Mouse (Mus musculus) midbrain, embryonic 15.5 days (tissue): Measurements from ENCODE around the gene Olfr263. TPM values are rescaled to one million over a fixed set of nuclear protein-coding genes. Genes with fewer than 3 reads are reported as not detected.

Experiments used
- ATAC-seq: fragments of 200-750 bp; cut with Nextera tagmentation; replicated peaks from 2 replicates; pipeline ENCODE4 v1.8.0; 2017; ENCODE audit warnings: moderate TSS enrichment
- H3K27ac ChIP-seq: fragments of 300-500 bp; sonication (generic); 2 replicates; pipeline ENCODE4 v1.5.1; 2015; ENCODE audit warnings: mild to moderate bottlenecking, inconsistent platforms
- H3K27me3 ChIP-seq: fragments of 300-500 bp; sonication (generic); replicated peaks from 2 replicates; pipeline ENCODE4 v1.6.1; 2015; ENCODE audit warnings: inconsistent platforms
- H3K36me3 ChIP-seq: fragments of 300-500 bp; sonication (generic); replicated peaks from 2 replicates; pipeline ENCODE4 v1.6.1; 2015; ENCODE audit warnings: inconsistent platforms
- H3K4me1 ChIP-seq: fragments of 300-500 bp; sonication (generic); 2 replicates; pipeline ENCODE4 v1.6.1; 2015; ENCODE audit warnings: inconsistent platforms
- H3K4me2 ChIP-seq: fragments of 300-500 bp; sonication (generic); 2 replicates; pipeline ENCODE4 v1.6.1; 2015; ENCODE audit warnings: inconsistent platforms, mild to moderate bottlenecking, moderate library complexity
- H3K4me3 ChIP-seq: fragments of 300-500 bp; sonication (generic); 2 replicates; pipeline ENCODE4 v1.5.1; 2015; ENCODE audit warnings: mild to moderate bottlenecking, inconsistent platforms
- H3K9ac ChIP-seq: fragments of 300-500 bp; sonication (generic); 2 replicates; pipeline ENCODE4 v1.6.1; 2015; ENCODE audit warnings: mild to moderate bottlenecking, inconsistent platforms
- H3K9me3 ChIP-seq: fragments of 300-500 bp; sonication (generic); 2 replicates; pipeline ENCODE4 v1.6.1; 2016; ENCODE audit warnings: inconsistent platforms
- WGBS: fragments of 180-500 bp; shearing (Covaris S2); methylation state at CpG from one replicate; pipeline ENCODE4 v1.1.7; 2015; ENCODE audit warnings: mixed read lengths; 5-methylcytosine and 5-hydroxymethylcytosine counted together
- polyA plus RNA-seq: library from polyadenylated mRNA; unstranded; fragments of >200 nt; fragmentation: Nextera tagmentation; extraction: Ambion mirVana; gene quantifications from 2 replicates; pipeline ENCODE4 v1.2.1, GENCODE M21; 2015

The Olfr263 gene
- polyA plus RNA-seq, 1 experiment from 2014 or later = not detected

DNA sequence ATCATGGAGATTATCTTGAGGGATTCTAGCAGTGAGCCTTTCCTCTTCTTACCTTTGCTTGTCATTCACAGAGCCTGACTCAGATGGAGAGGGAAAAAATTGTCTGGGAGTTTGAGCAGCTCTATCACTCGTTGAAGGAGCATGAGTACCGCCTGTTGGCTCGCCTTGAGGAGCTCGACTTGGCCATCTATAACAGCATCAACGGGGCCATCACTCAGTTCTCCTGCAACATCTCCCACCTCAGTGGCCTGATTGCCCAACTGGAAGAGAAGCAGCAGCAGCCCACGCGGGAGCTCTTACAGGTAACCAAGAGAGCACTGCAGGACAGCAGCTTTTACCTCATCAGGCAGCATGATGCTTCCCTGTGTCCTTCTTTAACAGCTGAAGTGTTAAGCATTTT, 54.2 kb downstream of the Olfr263 start:
- WGBS = 97% methylated on average over 7 of the region's 7 CpGs
- Histone ChIP-seq H3K4me2 (no peak overlapping the region), H3K9ac (no peak overlapping the region), H3K4me3 (no peak overlapping the region), H3K27ac (no peak overlapping the region), H3K4me1 (peaks cover 31% of the 10 kb centered on the region), H3K27me3 (no peaks in the 10 kb centered on the region), H3K9me3 (no peaks in the 10 kb centered on the region), H3K36me3 (peaks cover 34% of the 10 kb centered on the region)
- ATAC-seq = no peak

DNA sequence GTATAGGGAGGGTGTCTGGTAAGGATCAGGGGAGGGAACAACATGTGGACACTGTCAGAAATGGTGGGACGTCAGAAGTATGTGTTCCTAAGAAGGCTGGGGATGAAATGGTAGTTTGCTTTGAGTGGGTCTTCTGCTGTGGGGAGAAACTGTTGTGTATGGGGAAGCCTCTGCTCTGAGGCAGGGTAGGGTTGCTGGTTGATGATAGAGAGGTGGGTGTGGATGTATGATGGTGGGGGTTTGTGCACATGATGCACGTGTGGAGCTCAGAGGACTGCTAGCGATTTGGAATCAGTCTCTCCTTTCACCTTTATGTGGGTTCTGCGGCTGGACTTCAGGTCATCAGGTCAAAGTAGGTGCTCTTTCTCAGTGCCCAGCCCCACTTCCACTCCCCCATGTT, 56.1 kb downstream of the Olfr263 start:
- no peak for ATAC-seq
- H3K4me2 ChIP-seq = no peak overlapping the region
- no peaks in the 10 kb centered on the region for H3K9me3 ChIP-seq
- no peak overlapping the region for H3K27ac ChIP-seq
- 91% methylated on average over 4 of the region's 4 CpGs for WGBS
- H3K4me1 ChIP-seq = peaks cover 24% of the 10 kb centered on the region
- no peak overlapping the region for H3K9ac ChIP-seq
- H3K36me3 ChIP-seq = peaks cover 51% of the 10 kb centered on the region
- no peak overlapping the region for H3K4me3 ChIP-seq
- no peaks in the 10 kb centered on the region for H3K27me3 ChIP-seq

Other genes with a start within 250 kb of the Olfr263 start
- gene Olfr1370, start 54.7 kb upstream of the Olfr263 start, polyA plus RNA-seq = not detected in 2 replicates
- gene Olfr1369-ps1, start 18.2 kb upstream of the Olfr263 start, polyA plus RNA-seq = 0.05 TPM in 1 of 2 replicates, not detected in the other
- not detected in 2 replicates for gene Olfr1368, start 16.2 kb downstream of the Olfr263 start, polyA plus RNA-seq
- gene Trim27, start 49.8 kb downstream of the Olfr263 start, polyA plus RNA-seq = 81.0 and 89.9 TPM in 2 replicates
- not detected in 2 replicates for gene Gpx5, start 163.1 kb downstream of the Olfr263 start, polyA plus RNA-seq
- gene Gpx6, start 182.5 kb downstream of the Olfr263 start, polyA plus RNA-seq = not detected in 2 replicates
- not detected in 2 replicates for gene Olfr1367, start 217.3 kb downstream of the Olfr263 start, polyA plus RNA-seq
- 12.2 and 13.0 TPM in 2 replicates for gene Zscan12, start 233.2 kb downstream of the Olfr263 start, polyA plus RNA-seq